Mouse (Mus musculus): ENCODE measurements around the gene Mrpl52. TPM values are rescaled to one million over a fixed set of nuclear protein-coding genes. Genes with fewer than 3 reads are reported as not detected.
A peak's percentile ranks its signal among the peaks of the same experiment; 100 is the strongest.

Mrpl52 gene
- polyA plus RNA-seq, 1 experiment from 2014 or later: 310 TPM

DNA sequence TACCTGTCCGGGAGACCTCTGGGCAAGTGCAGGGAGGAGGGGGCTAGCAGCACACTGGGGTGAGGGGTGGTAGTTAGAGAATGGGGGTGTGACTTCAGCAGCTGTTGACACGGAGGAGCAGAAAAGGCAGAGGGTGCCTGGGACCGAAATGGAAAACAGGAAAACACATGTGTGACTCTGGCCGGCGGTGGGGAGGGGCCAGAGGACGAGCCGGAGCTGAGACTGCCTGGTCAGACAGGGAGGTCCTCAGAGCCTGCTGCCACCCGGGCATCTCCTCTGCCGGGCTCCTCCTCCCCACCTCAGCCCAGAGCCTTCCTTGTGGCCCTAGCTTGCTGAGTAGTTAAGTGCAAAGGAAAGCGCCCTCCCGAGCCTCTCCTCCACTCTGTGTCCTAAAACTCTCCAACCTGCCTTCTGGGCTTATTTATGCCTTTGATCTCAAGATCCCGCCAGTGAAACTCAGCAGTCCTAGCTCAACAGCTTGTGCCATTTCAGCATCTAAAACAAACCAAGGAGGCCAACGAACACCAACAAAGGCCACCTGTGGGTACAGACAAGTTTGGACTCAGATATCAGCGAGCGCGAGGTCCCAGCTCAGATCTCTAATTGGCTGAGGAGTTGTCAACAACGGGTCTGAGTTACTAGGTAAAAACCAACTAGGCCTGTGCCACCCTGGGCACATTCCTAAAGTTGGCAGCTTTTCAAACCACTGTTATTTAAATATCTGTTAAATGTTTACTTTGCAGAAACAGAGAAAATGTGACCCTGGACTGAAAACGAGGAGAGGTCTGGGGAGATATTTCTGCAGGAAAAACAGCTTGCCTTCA lies 12.6 kb upstream of the Mrpl52 start:
- peak overlapping the region; percentile 27 for H3K4me2 ChIP-seq
- H3K36me3 ChIP-seq (ENCODE audit: poor library complexity, severe bottlenecking): no peaks in the 10 kb centered on the region
- peaks cover 16% of the 10 kb centered on the region for H3K4me1 ChIP-seq
- H3K27ac ChIP-seq: no peak overlapping the region
- peak overlapping the region; percentile 26; the same call in 1 of the 2 replicates for H3K9ac ChIP-seq
- WGBS: 10% methylated on average over 18 of the region's 18 CpGs
- ATAC-seq: peak; percentile 34
- H3K9me3 ChIP-seq (replicated peaks): no peaks in the 10 kb centered on the region
- H3K27me3 ChIP-seq: peaks cover 32% of the 10 kb centered on the region
- H3K4me3 ChIP-seq: no peak overlapping the region

DNA sequence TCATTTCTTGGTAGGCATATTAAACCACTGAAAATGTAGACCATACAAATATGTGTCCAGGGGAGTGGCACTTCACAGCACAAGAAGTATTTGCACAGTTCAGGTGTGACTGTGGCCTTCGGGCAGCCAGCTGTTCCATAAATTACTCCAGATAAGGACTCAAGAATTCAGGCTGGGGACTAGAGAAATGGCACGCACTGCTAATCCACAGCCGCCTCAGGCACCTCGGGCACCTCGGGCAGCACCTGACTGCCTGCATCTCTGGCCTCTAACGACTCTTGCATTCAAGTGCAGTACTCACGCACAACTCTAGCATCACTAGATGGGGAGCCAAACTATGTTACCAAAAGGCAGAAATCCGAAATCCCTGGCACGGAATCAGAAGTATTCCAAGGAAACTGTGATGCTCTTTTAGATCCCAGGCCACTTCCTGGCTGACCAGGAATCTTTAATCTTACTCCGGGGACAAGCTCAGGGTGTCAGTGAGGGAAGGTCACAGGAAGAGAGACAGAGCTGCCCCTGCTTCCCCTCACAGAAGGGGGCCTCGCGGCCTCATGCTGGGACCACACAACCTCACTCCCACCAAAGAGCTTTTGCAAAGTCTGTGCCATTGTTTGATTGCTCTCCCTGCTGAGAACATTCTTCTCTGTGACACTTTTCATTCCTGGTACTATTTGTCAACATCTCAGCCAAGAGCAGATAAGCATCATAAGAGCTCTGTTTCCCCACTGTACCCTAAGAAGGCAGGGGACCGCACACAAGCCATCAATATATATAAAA lies 11.3 kb upstream of the Mrpl52 start:
- Histone ChIP-seq H3K4me2 (no peak overlapping the region), H3K36me3 (ENCODE audit: poor library complexity, severe bottlenecking) (no peaks in the 10 kb centered on the region), H3K4me3 (no peak overlapping the region), H3K4me1 (peaks cover 10% of the 10 kb centered on the region), H3K27ac (no peak overlapping the region), H3K9ac (no peak overlapping the region), H3K27me3 (peaks cover 32% of the 10 kb centered on the region), H3K9me3 (replicated peaks) (no peaks in the 10 kb centered on the region)
- no peak for ATAC-seq
- WGBS: 12% methylated on average over 13 of the region's 13 CpGs

GRCm38 (mm10) chr14:54416229-54416775 lies 10.4 kb upstream of the Mrpl52 start:
- Histone ChIP-seq H3K9me3 (replicated peaks) (no peaks in the 10 kb centered on the region), H3K27me3 (peaks cover 32% of the 10 kb centered on the region), H3K4me3 (no peak overlapping the region), H3K4me2 (no peak overlapping the region), H3K27ac (no peak overlapping the region), H3K4me1 (peaks cover 9% of the 10 kb centered on the region), H3K9ac (no peak overlapping the region), H3K36me3 (ENCODE audit: poor library complexity, severe bottlenecking) (no peaks in the 10 kb centered on the region)
- WGBS: 34% methylated on average over 5 of the region's 5 CpGs
- no peak for ATAC-seq

- WGBS: 57% methylated on average over 4 of the region's 4 CpGs
- no peak for ATAC-seq
- no peaks in the 10 kb centered on the region for H3K9me3 ChIP-seq (replicated peaks)
- peaks cover 32% of the 10 kb centered on the region for H3K27me3 ChIP-seq
- no peak overlapping the region for H3K27ac ChIP-seq
- no peak overlapping the region for H3K4me2 ChIP-seq
- H3K4me1 ChIP-seq: peaks cover 9% of the 10 kb centered on the region
- no peak overlapping the region for H3K9ac ChIP-seq
- no peaks in the 10 kb centered on the region for H3K36me3 ChIP-seq (ENCODE audit: poor library complexity, severe bottlenecking)
- H3K4me3 ChIP-seq: no peak overlapping the region
Measured at GRCm38 (mm10) chr14:54416830-54417229, 9.9 kb upstream of the Mrpl52 start.

DNA sequence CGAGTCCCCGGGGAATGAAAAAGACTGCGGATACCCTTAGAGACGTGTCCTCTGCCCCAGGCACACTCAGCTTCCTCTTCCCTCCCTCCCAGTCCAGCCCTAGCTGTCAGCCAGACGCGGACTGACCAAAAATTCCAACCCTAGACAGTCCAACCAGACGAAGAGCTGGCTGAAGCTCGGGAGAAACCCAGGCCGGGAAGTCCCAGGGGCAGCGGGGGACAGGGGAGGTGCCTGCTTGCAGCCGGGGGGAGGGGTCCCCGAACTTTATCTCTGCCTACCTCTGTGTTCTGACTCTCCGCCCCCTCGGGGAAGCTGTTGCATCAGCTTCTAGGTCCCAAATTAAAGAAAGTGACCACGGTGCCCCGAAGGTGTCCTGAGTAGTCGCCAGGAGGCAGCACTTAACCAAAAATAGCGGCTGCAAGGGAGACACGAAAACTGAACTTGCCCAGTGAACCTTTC lies 9.1 kb upstream of the Mrpl52 start, which contains the start of gene Slc7a7:
TSS of gene Slc7a7 (minus strand) at position 158 of the 459 bp plus-strand sequence.
- Histone ChIP-seq H3K4me1 (peaks cover 9% of the 10 kb centered on the region), H3K4me3 (no peak within 1 kb of the TSS), H3K4me2 (peak within 1 kb of the TSS; percentile 27), H3K9me3 (replicated peaks) (no peaks in the 10 kb centered on the region), H3K9ac (no peak within 1 kb of the TSS; the same call in 1 of the 2 replicates), H3K27ac (no peak within 1 kb of the TSS), H3K36me3 (ENCODE audit: poor library complexity, severe bottlenecking) (no peaks in the 10 kb centered on the region), H3K27me3 (peaks cover 32% of the 10 kb centered on the region)
- 8% methylated on average over 19 of the region's 19 CpGs for WGBS
- ATAC-seq: no peak

- WGBS: 89% methylated on average over 2 of the region's 2 CpGs
- no peaks in the 10 kb centered on the region for H3K9me3 ChIP-seq (replicated peaks)
Measured at GRCm38 (mm10) chr14:54421014-54421413, 5.7 kb upstream of the Mrpl52 start.

DNA sequence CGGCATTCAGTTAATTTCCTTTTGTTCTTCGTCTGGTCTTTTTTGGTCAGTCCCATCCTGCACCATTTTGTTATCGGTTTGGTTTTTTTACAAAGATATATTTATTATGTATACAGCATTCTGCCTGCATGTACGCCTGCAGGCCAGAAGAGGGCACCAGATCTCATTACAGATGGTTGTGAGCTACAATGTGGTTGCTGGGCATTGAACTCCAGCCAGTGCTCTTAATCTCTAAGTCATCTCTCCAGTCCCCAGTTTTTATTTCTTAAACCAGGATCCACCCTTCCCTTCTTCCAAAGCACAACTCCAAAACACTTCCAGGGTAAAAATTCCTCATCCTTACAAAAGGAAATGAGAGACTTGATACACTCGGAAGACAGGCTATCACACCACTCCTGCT lies 3.3 kb upstream of the Mrpl52 start:
- ATAC-seq: no peak
- peaks cover under 1% of the 10 kb centered on the region for H3K36me3 ChIP-seq (ENCODE audit: poor library complexity, severe bottlenecking)
- H3K4me2 ChIP-seq: no peak overlapping the region
- no peaks in the 10 kb centered on the region for H3K9me3 ChIP-seq (replicated peaks)
- no peaks in the 10 kb centered on the region for H3K27me3 ChIP-seq
- 58% methylated on average over 5 of the region's 5 CpGs for WGBS
- peaks cover 16% of the 10 kb centered on the region for H3K4me1 ChIP-seq
- no peak overlapping the region for H3K4me3 ChIP-seq
- no peak overlapping the region for H3K9ac ChIP-seq
- no peak overlapping the region for H3K27ac ChIP-seq

More at GRCm38 (mm10) chr14:54421014-54421413, 5.7 kb upstream of the Mrpl52 start:
- Histone ChIP-seq H3K9ac (no peak overlapping the region), H3K4me1 (0 out of 2 replicates have a peak, but pooled peaks cover 3% of the 10 kb centered on the region), H3K36me3 (ENCODE audit: poor library complexity, severe bottlenecking) (no peaks in the 10 kb centered on the region), H3K27me3 (peaks cover 16% of the 10 kb centered on the region), H3K4me3 (no peak overlapping the region), H3K27ac (no peak overlapping the region), H3K4me2 (no peak overlapping the region)
- no peak for ATAC-seq

GRCm38 (mm10) chr14:54424634-54425033 lies 2.1 kb upstream of the Mrpl52 start:
- no peak overlapping the region for H3K27ac ChIP-seq
- H3K36me3 ChIP-seq (ENCODE audit: poor library complexity, severe bottlenecking): peaks cover 13% of the 10 kb centered on the region
- no peak overlapping the region for H3K9ac ChIP-seq
- peaks cover 28% of the 10 kb centered on the region for H3K4me1 ChIP-seq
- no peaks in the 10 kb centered on the region for H3K9me3 ChIP-seq (replicated peaks)
- H3K4me2 ChIP-seq: no peak overlapping the region
- H3K27me3 ChIP-seq: no peaks in the 10 kb centered on the region
- no peak for ATAC-seq
- no peak overlapping the region for H3K4me3 ChIP-seq
- WGBS: 85% methylated on average over 1 of the region's 1 CpGs

DNA sequence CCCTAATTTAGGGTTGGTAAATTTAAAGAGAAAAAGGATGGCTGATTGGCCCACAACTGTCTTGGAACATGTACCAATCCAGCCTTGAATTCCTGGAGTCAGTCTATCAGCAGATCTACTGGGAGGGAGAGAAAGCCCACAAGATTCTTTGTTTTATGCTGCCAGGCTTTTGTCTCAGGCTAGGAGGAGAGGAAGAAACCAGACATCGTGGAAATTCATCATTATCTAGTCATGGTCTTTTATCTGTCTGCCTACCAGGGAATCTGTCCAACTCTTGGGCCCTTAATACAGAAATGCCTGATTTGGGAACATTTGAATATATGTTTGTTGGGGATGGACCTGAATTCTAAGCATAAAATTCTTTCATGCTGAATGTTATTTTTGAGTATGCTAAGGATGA lies 1.2 kb upstream of the Mrpl52 start:
- H3K4me2 ChIP-seq: peak overlapping the region; percentile 61; the same call in 1 of the 2 replicates
- peaks cover 14% of the 10 kb centered on the region for H3K36me3 ChIP-seq (ENCODE audit: poor library complexity, severe bottlenecking)
- no peaks in the 10 kb centered on the region for H3K27me3 ChIP-seq
- WGBS: 92% methylated on average over 1 of the region's 1 CpGs
- peak overlapping the region; percentile 80 for H3K4me3 ChIP-seq
- ATAC-seq: no peak
- H3K27ac ChIP-seq: no peak overlapping the region
- H3K4me1 ChIP-seq: peaks cover 37% of the 10 kb centered on the region
- no peak overlapping the region for H3K9ac ChIP-seq
- H3K9me3 ChIP-seq (replicated peaks): no peaks in the 10 kb centered on the region

DNA sequence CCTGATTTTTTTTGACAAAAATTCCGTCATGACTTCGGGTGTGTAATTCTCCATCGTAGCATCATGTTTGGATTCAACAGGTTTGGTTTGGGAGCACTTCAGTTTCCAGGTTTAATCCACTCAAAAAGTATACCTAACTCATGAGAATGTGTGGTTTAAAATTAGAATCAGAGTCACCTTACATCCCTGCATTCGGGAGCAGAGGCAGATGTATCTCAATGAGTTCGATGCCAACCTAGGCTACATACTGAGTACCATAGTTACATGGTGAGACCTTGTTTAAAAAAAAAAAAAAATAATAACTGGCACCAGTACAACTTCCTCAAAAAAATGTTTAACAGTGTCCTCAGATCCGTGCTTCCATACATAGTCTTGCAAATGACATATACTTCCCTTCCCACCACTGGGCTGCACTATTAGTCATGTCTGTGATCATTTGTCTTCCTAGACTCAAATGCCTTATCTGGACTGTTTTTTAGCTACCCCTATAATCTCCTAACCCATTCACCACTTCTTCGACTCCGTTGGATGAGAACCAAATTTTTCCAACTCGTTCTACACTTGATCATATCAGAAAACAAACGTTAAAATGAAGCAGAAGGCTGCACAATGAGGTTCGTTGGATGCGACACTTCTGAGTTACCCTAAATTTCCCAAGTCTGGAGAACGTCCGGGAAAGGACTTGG lies 563 bp upstream of the Mrpl52 start:
- Histone ChIP-seq H3K4me3 (peak overlapping the region; percentile 80), H3K9ac (peak overlapping the region; percentile 90), H3K4me2 (peak overlapping the region; percentile 61), H3K4me1 (peaks cover 42% of the 10 kb centered on the region), H3K36me3 (ENCODE audit: poor library complexity, severe bottlenecking) (peaks cover 14% of the 10 kb centered on the region), H3K27me3 (no peaks in the 10 kb centered on the region), H3K9me3 (replicated peaks) (no peaks in the 10 kb centered on the region), H3K27ac (peak overlapping the region; percentile 89)
- 31% methylated on average over 14 of the region's 14 CpGs for whole genome bisulfite sequencing
- peak; percentile 28; the same call in 1 of the 2 replicates for ATAC-seq

DNA sequence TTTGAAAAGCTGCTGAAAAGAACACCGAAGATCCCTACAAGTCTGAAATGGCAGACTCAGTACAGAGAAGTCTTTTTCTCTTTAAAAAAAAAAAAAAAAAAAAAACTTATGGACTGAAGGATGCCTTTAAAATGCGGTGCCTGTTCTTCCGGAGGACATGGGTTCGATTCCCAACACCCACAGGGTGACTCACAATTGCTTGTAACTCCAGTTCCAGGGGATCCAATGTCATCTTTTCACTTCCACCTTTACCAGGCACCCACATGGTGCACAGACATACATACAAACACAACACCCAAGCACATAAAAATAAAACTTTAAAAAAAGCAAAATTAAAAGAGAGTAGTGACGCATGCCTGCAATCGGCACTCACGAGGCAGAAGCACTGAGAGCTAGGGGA lies 987 bp downstream of the Mrpl52 start:
- H3K9ac ChIP-seq: 0 out of 2 replicates have a peak overlapping the region, but pooled peaks have one; percentile 90

More for the DNA sequence above, 987 bp downstream of the Mrpl52 start:
- WGBS: 94% methylated on average over 7 of the region's 7 CpGs
- Histone ChIP-seq H3K4me1 (peaks cover 52% of the 10 kb centered on the region), H3K9me3 (replicated peaks) (no peaks in the 10 kb centered on the region), H3K27ac (no peak overlapping the region), H3K27me3 (no peaks in the 10 kb centered on the region), H3K4me3 (peak overlapping the region; percentile 80), H3K36me3 (ENCODE audit: poor library complexity, severe bottlenecking) (peaks cover 14% of the 10 kb centered on the region), H3K4me2 (peak overlapping the region; percentile 61)
- ATAC-seq: no peak
